Mouse (Mus musculus) brown adipose tissue, adult 24 weeks (tissue): Measurements from ENCODE around the gene Gas7. TPM values are rescaled to one million over a fixed set of nuclear protein-coding genes. Genes with fewer than 3 reads are reported as not detected.

Source experiments
- H3K27ac ChIP-seq: fragments of 200-500 bp; replicated peaks from 2 replicates; pipeline ENCODE4 v1.5.1; 2012; ENCODE audit warnings: low read depth, mild to moderate bottlenecking, low read length
- H3K4me1 ChIP-seq: fragments of 200-500 bp; 2 replicates; pipeline ENCODE4 v1.6.1; 2012; ENCODE audit warnings: low read length, mixed read lengths; ENCODE audit not compliant: control insufficient read depth, insufficient read depth, insufficient read length
- H3K4me3 ChIP-seq: fragments of 200-500 bp; 2 replicates; pipeline ENCODE4 v1.5.1; 2012; ENCODE audit warnings: low read depth, mild to moderate bottlenecking, low read length, moderate library complexity; ENCODE audit not compliant: insufficient read depth
- polyA plus RNA-seq: library from polyadenylated mRNA; stranded (reverse); fragments of >200 nt; gene quantifications from 2 replicates; pipeline ENCODE4 v1.2.4, GENCODE M21; 2012; ENCODE audit not compliant: missing spikeins, insufficient read depth, insufficient read length

Gene Gas7
- polyA plus RNA-seq, 1 experiment = 10.8 TPM

DNA sequence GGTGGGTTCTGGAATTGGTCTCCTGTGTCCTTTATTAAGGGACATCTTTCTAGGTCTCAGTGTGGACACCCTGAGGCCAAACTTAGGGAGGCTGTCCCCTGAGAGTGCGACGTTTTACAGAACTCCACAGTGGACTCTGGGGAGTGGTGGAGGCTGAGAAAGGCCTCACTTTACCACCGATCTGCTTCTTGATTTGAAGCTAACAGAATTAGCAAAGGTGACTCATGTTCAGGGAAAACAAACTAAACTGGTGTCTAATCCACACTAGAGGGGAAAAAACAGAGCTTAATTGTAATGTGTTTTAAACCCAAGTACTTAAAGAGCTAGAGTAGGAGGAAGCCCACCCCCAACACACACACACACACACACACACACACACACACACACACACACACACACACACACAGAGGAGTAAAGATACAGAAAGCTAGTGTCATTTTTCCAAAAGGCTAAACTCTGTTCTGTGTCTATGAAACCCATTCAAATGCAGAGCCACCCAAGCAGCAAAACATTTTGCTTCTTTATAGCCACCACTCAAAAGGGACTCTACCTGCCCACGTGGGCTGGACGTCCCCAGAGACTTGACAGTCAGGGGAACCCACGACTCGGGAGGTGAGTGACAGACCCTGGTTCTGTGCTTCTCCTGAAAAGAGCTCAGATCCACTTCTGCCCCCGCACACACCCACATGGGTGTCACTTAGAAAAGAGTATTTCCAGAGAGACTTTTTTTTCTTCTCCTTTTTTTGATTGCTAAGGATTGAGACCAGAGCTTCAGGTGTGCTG, 268.2 kb downstream of the Gas7 start:
- Histone ChIP-seq H3K27ac (no peak overlapping the region), H3K4me1 (no peaks in the 10 kb centered on the region), H3K4me3 (no peak overlapping the region)

GRCm38 (mm10) chr11:67727095-67727494, 271.9 kb downstream of the Gas7 start:
- Histone ChIP-seq H3K4me1 (no peaks in the 10 kb centered on the region), H3K27ac (no peak overlapping the region), H3K4me3 (no peak overlapping the region)

DNA sequence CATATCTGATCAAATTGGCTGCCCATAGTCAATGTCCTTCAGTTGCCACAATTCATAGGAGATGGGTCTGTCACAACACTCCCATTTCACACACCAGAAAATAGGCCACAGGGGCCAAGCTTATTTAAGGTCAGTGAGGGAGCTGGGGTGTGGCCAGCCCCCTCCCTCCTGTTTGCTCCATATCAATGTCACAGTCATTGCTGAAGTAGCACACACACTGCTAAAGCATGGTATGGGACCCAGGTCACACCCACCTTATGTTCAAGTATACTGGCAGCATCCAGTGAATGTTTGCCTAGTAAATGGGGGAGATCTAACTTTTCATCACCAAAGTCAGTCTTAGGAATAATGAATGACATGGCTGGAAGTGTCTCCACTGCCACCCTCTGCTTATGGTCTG, 273.5 kb downstream of the Gas7 start:
- Histone ChIP-seq H3K27ac (no peak overlapping the region), H3K4me1 (no peaks in the 10 kb centered on the region), H3K4me3 (no peak overlapping the region)

- Histone ChIP-seq H3K4me3 (no peak overlapping the region), H3K27ac (no peak overlapping the region), H3K4me1 (no peaks in the 10 kb centered on the region)
Measured at GRCm38 (mm10) chr11:67731056-67731455, 275.8 kb downstream of the Gas7 start.

DNA sequence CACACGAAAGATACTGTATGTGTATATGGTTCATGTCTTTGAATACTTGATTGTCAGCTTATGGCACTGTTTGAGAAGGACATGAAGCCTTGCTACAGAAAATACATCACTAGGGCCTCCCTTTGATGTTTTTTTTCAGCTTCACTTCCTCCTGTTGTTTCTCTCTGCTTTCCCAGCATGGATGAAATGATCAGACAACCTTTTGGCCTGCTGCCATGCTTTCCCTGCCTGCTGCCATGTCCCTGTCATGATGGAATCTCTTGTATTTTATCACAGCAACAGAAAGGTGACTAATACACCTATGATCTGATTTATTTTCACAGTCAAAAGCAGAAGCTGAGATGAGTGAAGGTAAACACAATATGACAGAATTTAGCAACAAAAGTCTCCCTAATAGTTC, 278.5 kb downstream of the Gas7 start:
- Histone ChIP-seq H3K4me1 (no peaks in the 10 kb centered on the region), H3K4me3 (no peak overlapping the region), H3K27ac (no peak overlapping the region)

GRCm38 (mm10) chr11:67734597-67734996, 279.4 kb downstream of the Gas7 start:
- no peak overlapping the region for H3K4me3 ChIP-seq
- H3K27ac ChIP-seq = no peak overlapping the region
- no peaks in the 10 kb centered on the region for H3K4me1 ChIP-seq

GRCm38 (mm10) chr11:67738345-67738744, 283.1 kb downstream of the Gas7 start:
- no peak overlapping the region for H3K27ac ChIP-seq
- no peaks in the 10 kb centered on the region for H3K4me1 ChIP-seq
- no peak overlapping the region for H3K4me3 ChIP-seq

Other genes with a start within 250 kb of the Gas7 start
- gene Myh4, start 217.4 kb upstream of the Gas7 start, polyA plus RNA-seq = 88.4 and 247 TPM in 2 replicates
- gene Myh8, start 178.3 kb upstream of the Gas7 start, polyA plus RNA-seq = 0.16 TPM in 1 of 2 replicates, not detected in the other
- not detected in 2 replicates for gene Myh13, start 133.8 kb upstream of the Gas7 start, polyA plus RNA-seq
- not detected in 2 replicates for gene Rcvrn, start 239.9 kb downstream of the Gas7 start, polyA plus RNA-seq